Mouse (Mus musculus) ES-E14 (cell line): Measurements from ENCODE around the gene Pld4. TPM values are rescaled to one million over a fixed set of nuclear protein-coding genes. Genes with fewer than 3 reads are reported as not detected.
A peak's percentile ranks its signal among the peaks of the same experiment; 100 is the strongest.

Experiments
- DNase-seq: peaks from one replicate; pipeline ENCODE4 v3.0.0-alpha.2; 2013; ENCODE audit warnings: low read depth, low spot score
- H3K27ac ChIP-seq: 2 replicates; pipeline ENCODE4 v1.5.1; 2012; ENCODE audit warnings: low read depth, mild to moderate bottlenecking, low read length, moderate library complexity, mixed read lengths; ENCODE audit not compliant: poor library complexity, insufficient read depth, severe bottlenecking
- H3K36me3 ChIP-seq: 2 replicates; pipeline ENCODE4 v1.6.1; 2012; ENCODE audit warnings: mild to moderate bottlenecking, low read length, moderate library complexity, mixed read lengths; ENCODE audit not compliant: control insufficient read depth, poor library complexity, insufficient read depth, severe bottlenecking
- H3K4me1 ChIP-seq, 2 experiments: fragments of 150-350 bp in 1 of 2; sonication (generic) in 1 of 2; 2 replicates each; pipeline ENCODE4 v1.6.1; 2012; ENCODE audit warnings: low read length in 2 of 2, mild to moderate bottlenecking in 1 of 2, mixed read lengths in 1 of 2; ENCODE audit not compliant: control insufficient read depth in 2 of 2, insufficient read depth in 2 of 2, poor library complexity in 1 of 2
- H3K4me3 ChIP-seq, 2 experiments: fragments of 150-350 bp in 1 of 2; sonication (generic) in 1 of 2; 2 replicates each; pipeline ENCODE4 v1.5.1; 2012; ENCODE audit warnings: low read length in 2 of 2, low read depth in 1 of 2, mild to moderate bottlenecking in 1 of 2, mixed read lengths in 1 of 2; ENCODE audit not compliant: insufficient read depth in 1 of 2, poor library complexity in 1 of 2, severe bottlenecking in 1 of 2
- H3K9ac ChIP-seq: 2 replicates; pipeline ENCODE4 v1.6.1; 2012; ENCODE audit warnings: low read depth, mild to moderate bottlenecking, low read length, mixed read lengths; ENCODE audit not compliant: poor library complexity, insufficient read depth, severe bottlenecking
- H3K9me3 ChIP-seq: fragments of 150-350 bp; sonication (generic); 2 replicates; pipeline ENCODE4 v1.6.1; 2012; ENCODE audit warnings: low read depth, mild to moderate bottlenecking, low read length; ENCODE audit not compliant: control insufficient read depth, insufficient read depth
- CHD2 ChIP-seq: IDR thresholded peaks from 2 replicates; pipeline ENCODE4 v1.6.1; 2014; ENCODE audit warnings: mild to moderate bottlenecking, low read depth, low read length, inconsistent platforms
- HCFC1 ChIP-seq: IDR thresholded peaks from 2 replicates; pipeline ENCODE4 v1.6.1; 2012; ENCODE audit warnings: low read length, inconsistent platforms, borderline replicate concordance; ENCODE audit not compliant: insufficient read depth
- MAFK ChIP-seq: IDR thresholded peaks from 2 replicates; pipeline ENCODE4 v1.6.1; 2014; ENCODE audit warnings: mild to moderate bottlenecking, low read depth, low read length, inconsistent platforms; ENCODE audit not compliant: insufficient read depth
- ZC3H11A ChIP-seq: IDR thresholded peaks from 2 replicates; pipeline ENCODE4 v1.6.1; 2012; ENCODE audit warnings: low read depth, mild to moderate bottlenecking, inconsistent platforms, low read length, borderline replicate concordance
- ZNF384 ChIP-seq: IDR thresholded peaks from 2 replicates; pipeline ENCODE4 v1.6.1; 2012; ENCODE audit warnings: low read depth, low read length, inconsistent platforms
- in situ Hi-C, 2 experiments: fragments of 600-800 bp; cut with MboI; formaldehyde crosslinking; loops; one replicate each; pipeline ENCODE4 v1.15.1; 2025; ENCODE audit warnings: low sequenced_read_pairs in 2 of 2, inconsistent platforms in 1 of 2; ENCODE audit not compliant: unreplicated experiment in 2 of 2
- total RNA-seq: library from RNA; depleted of rRNA; stranded (reverse); fragments of 300-350 nt; gene quantifications from 2 replicates; pipeline ENCODE4 v1.2.3, GENCODE M21; 2012; rRNA removed

Gene Pld4
- total RNA-seq = 2.4 and 4.7 TPM in 2 replicates

DNA sequence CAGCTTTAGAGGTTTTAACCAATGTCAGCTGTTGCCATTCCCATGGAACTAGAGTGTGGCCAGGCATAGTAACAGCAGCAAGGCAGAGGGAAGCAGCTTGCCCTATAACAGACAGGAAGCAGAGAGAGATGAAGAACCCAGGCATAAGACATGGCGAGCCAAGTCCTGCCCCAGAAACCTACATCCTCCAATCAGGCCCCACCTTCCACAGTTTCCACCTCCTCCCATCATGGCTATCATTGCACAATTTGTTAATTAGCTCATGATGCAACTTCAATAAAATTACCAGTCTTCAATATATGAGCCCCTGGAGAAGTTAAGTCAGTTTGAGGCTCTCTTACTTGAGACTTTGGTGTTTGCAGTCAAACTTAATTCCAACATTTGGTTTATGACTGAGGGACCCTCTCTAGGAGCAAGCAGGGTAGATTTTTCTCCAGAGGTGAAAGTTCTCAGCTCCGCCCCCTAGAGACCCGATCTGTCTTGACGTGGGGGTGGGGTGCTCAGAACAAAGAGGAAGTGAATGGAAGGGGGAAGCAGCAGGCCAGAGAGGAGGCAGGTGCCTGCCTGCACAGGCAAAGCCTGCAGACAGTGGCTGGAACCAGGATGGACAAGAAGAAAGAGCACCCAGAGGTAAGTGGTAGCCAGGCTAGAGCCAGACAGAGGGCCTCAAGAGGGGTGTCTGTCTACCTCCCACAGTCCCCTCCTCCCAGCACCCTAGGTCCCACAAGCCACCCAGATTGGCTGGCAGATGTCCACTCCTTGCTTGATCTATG is at the start of gene Pld4:
Pld4 (plus strand) TSS at position 502 of the 773 bp plus-strand sequence.
- peaks cover 3 to 8% of the 10 kb centered on the region in 2 experiments; a peak in 3 of 4 replicates for H3K4me1 ChIP-seq
- H3K9ac ChIP-seq = no peak within 1 kb of the TSS
- H3K9me3 ChIP-seq = no peaks in the 10 kb centered on the region
- no peaks in the 10 kb centered on the region for H3K36me3 ChIP-seq
- TF ChIP-seq CHD2 = no peak
- no peak for TF ChIP-seq MAFK
- no peak for TF ChIP-seq HCFC1
- in situ Hi-C loops = no loop called here
- H3K4me3 ChIP-seq = no peak within 1 kb of the TSS
- peak; percentile 25 for DNase-seq
- H3K27ac ChIP-seq = no peak within 1 kb of the TSS

DNA sequence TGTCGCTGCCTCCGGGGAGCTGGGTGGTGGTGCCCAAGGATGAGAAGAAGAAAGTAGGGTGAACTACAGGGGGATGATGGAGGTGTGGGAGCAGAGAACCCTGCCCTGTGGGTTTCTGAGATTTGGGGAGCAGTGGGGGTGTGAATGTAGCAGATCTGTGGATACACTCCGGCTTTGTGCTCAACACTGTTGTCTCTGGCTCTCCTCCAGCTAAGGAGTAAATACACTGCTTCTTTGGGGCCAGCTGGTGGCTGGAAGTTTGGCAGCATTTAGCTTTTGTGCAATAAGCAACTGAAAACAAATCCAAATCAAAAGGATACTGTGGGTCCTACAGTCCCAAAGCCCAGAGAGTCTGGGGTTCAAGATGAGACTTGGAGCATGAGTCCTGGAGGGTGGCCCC is 46.5 kb upstream of the Pld4 start:
- in situ Hi-C loops = no loop called here
- H3K36me3 ChIP-seq = no peaks in the 10 kb centered on the region

GRCm38 (mm10) chr12:112717140-112717539 is 43.3 kb upstream of the Pld4 start:
- in situ Hi-C loops = no loop called here
- Histone ChIP-seq H3K4me3 (no peak overlapping the region), H3K36me3 (no peaks in the 10 kb centered on the region), H3K9me3 (no peaks in the 10 kb centered on the region), H3K4me1 (peaks cover 0 to 3% of the 10 kb centered on the region in 2 experiments; a peak in 1 of 4 replicates), H3K27ac (no peak overlapping the region), H3K9ac (no peak overlapping the region)
- DNase-seq = no peak
- TF ChIP-seq HCFC1 = no peak
- TF ChIP-seq CHD2 = no peak
- TF ChIP-seq ZNF384 = no peak
- TF ChIP-seq ZC3H11A = no peak
- no peak for TF ChIP-seq MAFK

More for the DNA sequence above, 46.5 kb upstream of the Pld4 start:
- Histone ChIP-seq H3K9ac (no peak overlapping the region), H3K4me1 (no peaks in the 10 kb centered on the region; a peak in 1 of 4 replicates), H3K4me3 (no peak overlapping the region), H3K27ac (no peak overlapping the region), H3K9me3 (no peaks in the 10 kb centered on the region)
- TF ChIP-seq ZC3H11A = no peak
- no peak for TF ChIP-seq HCFC1
- DNase-seq = no peak

GRCm38 (mm10) chr12:112718995-112719394 is 41.5 kb upstream of the Pld4 start:
- H3K4me3 ChIP-seq = no peak overlapping the region
- no peak for TF ChIP-seq ZNF384
- H3K36me3 ChIP-seq = no peaks in the 10 kb centered on the region
- peaks cover 0 to 7% of the 10 kb centered on the region in 2 experiments; a peak in 1 of 4 replicates for H3K4me1 ChIP-seq
- DNase-seq = no peak
- no peak overlapping the region for H3K27ac ChIP-seq
- in situ Hi-C loops = no loop called here
- H3K9me3 ChIP-seq = no peaks in the 10 kb centered on the region
- H3K9ac ChIP-seq = no peak overlapping the region

DNA sequence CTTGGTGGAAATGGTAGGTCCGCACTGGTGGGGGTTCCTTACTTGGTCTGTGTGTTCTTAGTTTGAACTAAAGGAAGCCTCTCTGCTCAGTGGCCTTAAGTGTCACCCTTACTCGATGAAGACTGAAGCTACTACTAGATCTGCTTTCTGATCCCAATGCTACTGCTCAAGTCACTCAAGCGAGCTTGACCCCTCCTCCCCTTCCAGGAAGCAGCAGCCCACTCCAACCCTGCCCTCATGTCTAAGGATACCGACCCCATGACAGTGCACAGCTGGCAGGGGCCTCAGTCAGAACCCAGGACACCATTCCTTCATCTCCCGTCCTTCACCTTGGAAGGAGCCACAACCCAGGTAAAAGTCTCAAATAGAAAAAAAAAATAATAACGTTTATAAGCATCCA is 40.2 kb upstream of the Pld4 start, which contains the start of gene Cep170b:
Cep170b (plus strand) TSS at position 240 of the 400 bp plus-strand sequence.
- DNase-seq = no peak
- peak within 1 kb of the TSS; percentile 83 for H3K9ac ChIP-seq
- no peak for TF ChIP-seq CHD2
- TF ChIP-seq ZC3H11A = no peak
- no peak for TF ChIP-seq HCFC1
- no peak for TF ChIP-seq ZNF384
- TF ChIP-seq MAFK = no peak
- in situ Hi-C loops = no loop called here
- peaks cover 8% of the 10 kb centered on the region; the same call in 1 of the 2 replicates for H3K36me3 ChIP-seq
- peak within 1 kb of the TSS; percentile 89 to 94; a peak in 3 of 4 replicates for H3K4me3 ChIP-seq
- peaks cover 0 to 10% of the 10 kb centered on the region in 2 experiments; a peak in 1 of 4 replicates for H3K4me1 ChIP-seq
- H3K9me3 ChIP-seq = no peaks in the 10 kb centered on the region
- H3K27ac ChIP-seq = peak within 1 kb of the TSS; percentile 74
